Mouse (Mus musculus): ENCODE data around the gene Espnl. TPM values are rescaled to one million over a fixed set of nuclear protein-coding genes. Genes with fewer than 3 reads are reported as not detected.

Gene Espnl
- polyA plus RNA-seq (2012; rRNA removed) = 0.08 and 0.20 TPM in 2 replicates

GRCm38 (mm10) chr1:91321760-91322438 lies at the start of gene Espnl:
TSS of gene Espnl (plus strand) at chr1:91322075.

GRCm38 (mm10) chr1:91297799-91298744 lies 23.8 kb upstream of the Espnl start, which contains the start of gene Scly:
TSS of gene Scly (plus strand) at chr1:91298338.

GRCm38 (mm10) chr1:91350841-91351240 lies 29.0 kb downstream of the Espnl start, which contains the start of gene Klhl30:
TSS of gene Klhl30 (plus strand) at chr1:91351016.

GRCm38 (mm10) chr1:91366215-91367108 lies 44.6 kb downstream of the Espnl start, which contains the start of gene Erfe:
TSS of gene Erfe (plus strand) at chr1:91366430.

Other genes starting within 250 kb of the Espnl start
- gene Rbm44, start 177.0 kb upstream of the Espnl start, polyA plus RNA-seq (2012; rRNA removed) = not detected in 2 replicates
- gene Ramp1, start 142.3 kb upstream of the Espnl start, polyA plus RNA-seq (2012; rRNA removed) = 108 and 137 TPM in 2 replicates
- gene Ube2f, start 71.8 kb upstream of the Espnl start, polyA plus RNA-seq (2012; rRNA removed) = 24.7 and 25.8 TPM in 2 replicates
- 17.8 and 19.6 TPM in 2 replicates for gene Scly, start 23.7 kb upstream of the Espnl start, polyA plus RNA-seq (2012; rRNA removed)
- gene Klhl30, start 28.9 kb downstream of the Espnl start, polyA plus RNA-seq (2012; rRNA removed) = 4.3 and 4.9 TPM in 2 replicates
- 10.5 and 12.9 TPM in 2 replicates for gene Erfe, start 44.4 kb downstream of the Espnl start, polyA plus RNA-seq (2012; rRNA removed)
- 47.9 and 49.3 TPM in 2 replicates for gene Ilkap, start 76.7 kb downstream of the Espnl start, polyA plus RNA-seq (2012; rRNA removed)
- gene Hes6, start 92.0 kb downstream of the Espnl start, polyA plus RNA-seq (2012; rRNA removed) = 150 and 162 TPM in 2 replicates
- 9.6 and 16.1 TPM in 2 replicates for gene Per2, start 137.2 kb downstream of the Espnl start, polyA plus RNA-seq (2012; rRNA removed)
- 4.9 and 5.6 TPM in 2 replicates for gene Traf3ip1, start 172.6 kb downstream of the Espnl start, polyA plus RNA-seq (2012; rRNA removed)
- 2.2 and 2.8 TPM in 2 replicates for gene Asb1, start 218.5 kb downstream of the Espnl start, polyA plus RNA-seq (2012; rRNA removed)